Mouse (Mus musculus): ENCODE data around the gene H2-Q2.
"Not testable (repeated sequence)": the region's sequence is repeated elsewhere in the genome, so short reads cannot be mapped to it uniquely, and the experiment has no call there.

Gene H2-Q2

DNA sequence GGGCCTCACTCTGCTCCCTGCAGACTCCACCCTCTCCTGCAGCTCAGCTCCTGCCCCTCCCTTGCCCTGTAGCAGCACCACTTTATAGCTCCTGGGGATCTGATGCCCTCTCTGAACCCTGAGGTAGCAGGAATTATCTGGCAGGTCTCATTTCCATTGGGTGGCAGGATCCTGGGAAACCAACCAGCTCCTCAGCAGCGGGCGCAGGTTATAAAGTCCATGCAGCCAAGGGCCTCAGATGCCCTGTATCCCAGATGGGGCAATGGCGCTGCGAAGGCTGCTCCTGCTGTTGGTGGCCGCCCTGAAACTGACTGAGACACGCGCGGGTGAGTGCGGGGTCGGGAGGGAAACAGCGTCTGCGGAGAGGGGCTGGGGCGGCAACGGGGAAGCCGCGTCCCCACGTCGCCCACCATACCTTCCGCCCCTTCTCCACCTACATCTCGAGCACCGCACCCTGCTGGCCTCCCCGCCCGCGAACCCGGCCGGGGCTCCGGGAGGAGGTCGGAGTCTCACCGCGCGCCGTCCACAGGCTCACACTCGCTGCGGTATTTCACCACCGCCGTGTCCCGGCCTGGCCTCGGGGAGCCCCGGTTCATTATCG is at the start of gene H2-Q2:
Gene H2-Q2, plus strand, starts transcription at position 172 of the 601 bp plus-strand sequence.
- no peak for DNase-seq

DNA sequence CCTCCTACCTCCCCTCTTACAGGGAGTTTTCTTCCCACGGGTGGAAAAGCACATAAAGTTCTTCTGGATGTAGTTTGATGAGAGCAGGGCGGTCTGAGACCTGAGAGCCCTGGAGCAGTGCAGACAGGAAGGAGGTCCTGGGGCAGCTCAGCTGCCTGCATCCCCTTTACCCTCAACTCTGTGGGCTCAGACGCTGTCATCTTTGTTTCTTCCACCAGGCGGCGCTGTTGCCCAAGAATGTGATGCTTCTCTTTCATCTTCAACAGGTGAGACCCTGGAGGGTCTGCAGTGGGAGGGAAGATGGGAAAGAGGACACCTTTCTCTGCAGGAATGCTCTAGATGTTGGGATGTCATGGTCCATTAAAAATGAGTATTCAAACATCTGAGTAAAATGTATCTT is 46.2 kb upstream of the H2-Q2 start:
- DNase-seq = peak; percentile 23

- DNase-seq = not testable (repeated sequence)
Observed at GRCm38 (mm10) chr17:35300261-35300945, 41.6 kb upstream of the H2-Q2 start.

GRCm38 (mm10) chr17:35301645-35302258 is 40.3 kb upstream of the H2-Q2 start:
- DNase-seq = peak; percentile 85

DNA sequence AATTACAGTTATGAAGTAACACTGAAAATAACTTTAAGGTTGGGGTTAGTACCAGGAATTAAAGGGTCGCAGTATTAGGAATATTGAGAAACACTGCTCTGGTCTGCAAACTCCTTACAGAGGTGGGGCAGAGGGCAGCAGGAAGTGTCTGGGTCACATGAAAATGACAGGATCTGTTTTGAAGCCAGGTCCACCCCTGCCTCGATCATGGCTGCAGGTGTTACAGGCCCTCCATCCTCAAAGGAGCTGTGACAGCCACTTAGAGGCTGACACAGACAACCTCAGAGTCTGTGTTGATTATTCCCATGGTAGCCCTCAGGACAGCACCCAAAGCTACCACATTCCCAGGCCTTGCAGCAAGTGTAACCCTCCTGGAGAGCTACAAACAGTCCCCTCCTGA is 38.8 kb upstream of the H2-Q2 start:
- DNase-seq = no peak

GRCm38 (mm10) chr17:35303756-35304350 is 38.2 kb upstream of the H2-Q2 start:
- DNase-seq = no peak

DNA sequence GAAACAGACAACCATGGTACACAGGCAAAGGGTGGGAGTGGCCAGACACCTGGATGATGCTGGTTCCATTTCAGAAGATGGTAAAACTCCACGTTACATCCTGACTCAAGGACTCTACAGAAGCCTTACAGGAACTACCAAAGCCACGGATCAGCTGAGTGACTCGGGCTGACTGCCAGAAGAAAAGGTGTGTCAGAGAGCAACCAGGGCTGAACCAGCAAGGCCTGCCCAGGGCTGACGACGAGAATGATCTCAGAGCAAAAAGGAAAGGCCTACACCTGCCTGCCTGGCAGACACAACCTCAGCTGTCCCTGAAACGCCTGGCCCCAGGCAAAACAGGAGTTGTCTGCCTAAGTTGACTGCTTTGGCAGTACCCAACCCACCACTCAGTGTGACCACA is 37.6 kb upstream of the H2-Q2 start:
- DNase-seq = no peak

- not testable (repeated sequence) for DNase-seq
Observed at GRCm38 (mm10) chr17:35304921-35305320, 37.1 kb upstream of the H2-Q2 start.

DNA sequence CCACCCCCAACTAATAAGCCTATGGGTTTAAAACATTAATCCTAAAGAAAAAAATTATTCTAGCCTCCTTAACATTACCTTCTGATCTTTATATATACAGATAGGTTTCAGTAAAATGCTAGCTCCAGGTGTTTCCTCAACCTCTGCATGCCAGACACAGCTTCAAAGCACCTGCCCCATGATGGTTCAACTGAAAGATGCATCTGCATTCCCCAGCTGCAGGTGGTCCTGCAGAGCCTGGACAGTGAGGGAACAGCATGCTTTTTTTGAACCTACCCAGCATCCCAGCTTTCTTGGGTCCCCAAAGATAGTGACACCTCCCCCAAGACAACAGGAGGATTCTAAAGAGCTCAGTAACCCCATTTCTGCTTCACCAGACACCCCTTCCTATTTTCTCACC is 23.4 kb upstream of the H2-Q2 start:
- no peak for DNase-seq

DNA sequence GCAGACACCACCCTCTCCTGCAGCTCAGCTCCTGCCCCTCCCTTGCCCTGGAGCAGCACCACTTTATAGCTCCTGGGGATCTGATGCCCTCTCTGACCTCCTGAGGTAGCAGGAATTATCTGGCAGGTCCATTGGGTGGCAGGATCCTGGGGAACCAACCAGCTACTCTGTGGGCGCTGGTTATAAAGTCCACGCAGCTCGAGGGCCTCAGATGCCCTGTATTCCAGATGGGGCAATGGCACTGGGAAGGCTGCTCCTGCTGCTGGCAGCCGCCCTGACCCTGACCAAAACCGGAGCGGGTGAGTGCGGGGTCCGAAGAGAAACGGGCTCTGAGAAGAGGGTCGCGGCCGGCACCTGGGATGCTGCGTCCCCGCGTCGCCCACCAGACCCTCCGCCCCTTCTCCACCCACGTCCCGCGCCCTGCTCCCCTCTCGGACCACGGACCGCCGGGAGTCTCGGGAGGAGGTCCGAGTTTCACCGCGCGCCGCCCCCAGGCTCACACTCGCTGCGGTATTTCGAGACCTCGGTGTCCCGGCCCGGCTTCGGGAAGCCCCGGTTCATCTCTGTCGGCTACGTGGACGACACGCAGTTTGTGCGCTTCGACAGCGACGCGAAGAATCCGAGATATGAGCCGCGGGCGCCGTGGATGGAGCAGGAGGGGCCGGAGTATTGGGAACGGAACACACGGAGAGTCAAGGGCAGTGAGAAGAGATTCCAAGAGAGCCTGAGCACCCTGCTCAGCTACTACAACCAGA is 21.5 kb upstream of the H2-Q2 start, which contains the start of gene H2-Q1:
Gene H2-Q1, plus strand, starts transcription at position 79 of the 755 bp plus-strand sequence.
- no peak for DNase-seq

DNA sequence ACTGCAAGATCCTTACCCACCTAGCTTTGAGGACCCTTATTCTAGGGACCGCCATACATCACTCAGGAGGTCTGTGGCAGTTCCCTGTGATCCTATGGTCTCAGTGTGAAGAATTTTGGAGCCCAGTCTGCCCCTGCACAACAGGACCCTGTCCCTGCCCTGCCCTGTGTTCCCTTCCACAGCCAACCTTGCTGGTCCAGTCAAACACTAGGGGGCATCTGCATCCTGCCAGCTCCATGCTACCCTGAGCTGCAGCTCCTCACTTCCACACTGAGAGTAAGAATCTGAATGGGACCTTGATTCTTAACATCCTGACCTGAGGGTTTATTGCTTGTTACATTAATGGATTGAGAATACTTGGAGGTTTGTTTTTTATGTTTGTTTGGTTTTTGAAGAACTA is 16.9 kb upstream of the H2-Q2 start:
- DNase-seq = not testable (repeated sequence)

DNA sequence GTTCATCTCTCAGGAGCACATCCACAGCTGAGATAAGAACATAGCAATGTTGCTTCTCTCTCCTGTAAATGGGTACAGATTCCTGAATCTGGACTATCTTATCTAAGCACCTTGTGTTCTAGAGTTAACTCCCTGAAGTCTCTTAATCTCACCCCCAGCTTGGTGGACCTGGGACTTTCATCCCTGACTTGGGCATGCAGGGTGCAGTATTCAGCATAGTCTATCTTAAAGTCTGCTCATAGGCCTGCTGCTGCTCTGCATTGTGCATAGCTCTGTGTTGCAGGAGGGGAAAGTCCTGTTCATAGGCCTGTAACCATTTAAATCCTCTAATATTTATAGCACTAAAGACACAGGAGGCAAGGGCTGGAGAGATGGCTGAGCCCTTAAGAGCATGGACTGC is 16.0 kb upstream of the H2-Q2 start:
- not testable (repeated sequence) for DNase-seq

GRCm38 (mm10) chr17:35329714-35330113 is 12.3 kb upstream of the H2-Q2 start:
- not testable (repeated sequence) for DNase-seq

DNA sequence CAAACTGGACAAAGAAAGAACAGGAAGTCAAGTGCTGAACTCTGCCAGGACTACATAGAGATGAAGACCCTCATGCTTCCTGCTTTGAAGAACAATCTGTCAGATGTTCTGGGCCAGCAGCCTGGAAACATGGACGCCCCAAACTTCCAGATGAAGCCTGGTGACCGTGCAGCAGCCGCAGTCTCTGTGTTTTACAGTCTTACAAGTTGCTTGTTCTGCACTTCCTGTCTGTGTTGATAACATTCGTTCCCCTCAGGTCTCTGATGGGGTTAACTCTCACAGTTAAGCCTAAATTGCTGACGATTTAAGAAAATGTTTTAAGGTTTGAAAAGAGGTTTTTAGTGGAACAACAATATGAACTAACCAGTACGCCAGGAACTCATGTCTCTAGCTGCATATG is 10.5 kb upstream of the H2-Q2 start:
- DNase-seq = not testable (repeated sequence)

GRCm38 (mm10) chr17:35342711-35343476 is 852 bp downstream of the H2-Q2 start:
- DNase-seq = no peak

GRCm38 (mm10) chr17:35347659-35348058 is 5.6 kb downstream of the H2-Q2 start:
- not testable (repeated sequence) for DNase-seq

DNA sequence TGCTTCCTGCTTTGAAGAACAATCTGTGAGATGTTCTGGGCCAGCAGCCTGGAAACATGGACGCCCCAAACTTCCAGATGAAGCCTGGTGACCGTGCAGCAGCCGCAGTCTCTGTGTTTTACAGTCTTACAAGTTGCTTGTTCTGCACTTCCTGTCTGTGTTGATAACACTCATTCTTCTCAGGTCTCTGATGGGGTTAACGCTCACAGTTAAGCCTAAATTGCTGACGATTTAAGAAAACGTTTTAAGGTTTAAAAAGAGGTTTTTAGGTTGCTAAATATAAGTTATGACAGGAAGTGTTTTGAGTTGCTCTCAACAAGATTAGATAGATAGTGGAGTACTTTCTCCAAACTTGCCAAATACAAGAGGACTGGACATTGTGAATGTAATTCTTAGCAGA is 11.2 kb downstream of the H2-Q2 start:
- not testable (repeated sequence) for DNase-seq

DNA sequence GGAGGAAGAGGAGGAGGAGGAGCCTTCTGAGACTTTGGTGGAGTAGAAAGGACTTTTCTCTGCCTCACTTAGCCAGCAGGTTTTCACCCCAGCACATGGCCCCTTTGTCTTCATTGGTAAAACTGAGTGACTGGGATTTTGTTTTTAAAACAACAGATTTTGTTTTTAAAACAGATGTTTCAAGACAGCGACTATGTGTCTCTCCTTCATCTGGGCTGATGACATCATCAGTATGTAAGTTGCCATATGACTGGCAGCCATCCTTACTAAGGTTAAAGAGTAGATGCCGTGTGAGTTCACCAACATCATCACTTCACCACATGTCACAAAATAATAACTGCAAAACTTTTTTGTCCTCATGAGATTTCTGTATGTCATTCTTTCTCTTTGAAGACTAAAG is 12.0 kb downstream of the H2-Q2 start:
- no peak for DNase-seq

DNA sequence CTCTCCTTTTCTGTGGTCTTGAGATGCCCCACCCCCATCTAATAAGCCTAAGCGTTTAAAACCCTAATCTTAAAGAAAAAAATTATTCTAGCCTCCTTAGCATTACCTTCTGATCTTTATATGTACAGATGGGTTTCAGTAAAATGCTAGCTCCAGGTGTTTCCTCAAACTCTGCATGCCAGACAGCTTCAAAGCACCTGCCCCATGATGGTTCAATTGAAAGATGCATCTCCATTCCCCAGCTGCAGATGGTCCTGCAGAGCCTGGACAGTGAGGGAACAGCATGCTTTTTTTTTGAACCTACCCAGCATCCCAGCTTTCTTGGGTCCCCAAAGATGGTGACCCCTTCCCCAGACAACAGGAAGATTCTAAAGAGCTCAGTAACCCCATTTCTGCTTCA is 15.0 kb downstream of the H2-Q2 start:
- no peak for DNase-seq

DNA sequence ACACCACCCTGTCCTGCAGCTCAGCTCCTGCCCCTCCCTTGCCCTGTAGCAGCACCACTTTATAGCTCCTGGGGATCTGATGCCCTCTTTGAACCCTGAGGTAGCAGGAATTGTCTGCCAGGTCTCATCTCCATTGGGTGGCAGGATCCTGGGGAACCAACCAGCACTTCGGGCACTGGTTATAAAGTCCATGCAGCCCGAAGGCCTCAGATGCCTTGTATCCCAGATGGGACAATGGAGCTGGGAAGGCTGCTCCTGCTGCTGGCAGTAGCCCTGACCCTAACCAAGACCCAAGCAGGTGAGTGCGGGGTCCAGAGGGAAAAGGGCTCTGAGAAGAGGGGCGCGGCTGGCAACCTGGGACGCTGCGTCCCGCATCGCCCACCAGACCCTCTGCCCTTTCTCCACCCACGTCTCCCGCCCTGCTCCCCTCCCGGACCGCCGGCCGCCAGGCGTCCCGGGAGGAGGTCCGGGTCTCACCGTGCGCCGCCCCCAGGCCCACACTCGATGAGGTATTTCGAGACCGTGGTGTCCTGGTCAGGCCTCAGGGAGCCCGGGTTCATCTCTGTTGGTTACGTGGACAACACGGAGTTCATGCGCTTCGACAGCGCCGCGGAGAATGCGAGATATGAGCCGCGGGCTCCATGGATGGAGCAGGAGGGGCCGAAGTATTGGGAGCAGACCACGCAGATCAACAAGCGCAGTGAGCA is 16.9 kb downstream of the H2-Q2 start:
- DNase-seq = no peak

DNA sequence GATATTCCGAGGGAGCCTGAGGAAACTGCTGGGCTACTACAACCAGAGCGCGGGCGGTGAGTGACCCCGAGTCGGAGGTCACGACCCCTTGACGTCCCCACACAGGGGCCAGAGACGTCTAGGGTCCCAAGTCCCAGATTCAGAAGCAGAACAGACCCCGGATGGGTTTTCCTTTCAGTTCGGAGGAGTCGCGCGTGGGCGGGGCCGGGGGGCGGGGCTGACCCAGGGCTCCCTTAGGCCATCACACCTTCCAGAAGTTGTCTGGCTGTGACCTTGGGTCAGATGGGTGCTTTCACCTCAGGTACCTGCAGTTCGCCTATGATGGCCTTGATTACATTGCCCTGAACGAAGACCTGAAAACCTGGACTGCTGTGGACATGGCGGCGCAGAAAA is 17.4 kb downstream of the H2-Q2 start:
- no peak for DNase-seq

DNA sequence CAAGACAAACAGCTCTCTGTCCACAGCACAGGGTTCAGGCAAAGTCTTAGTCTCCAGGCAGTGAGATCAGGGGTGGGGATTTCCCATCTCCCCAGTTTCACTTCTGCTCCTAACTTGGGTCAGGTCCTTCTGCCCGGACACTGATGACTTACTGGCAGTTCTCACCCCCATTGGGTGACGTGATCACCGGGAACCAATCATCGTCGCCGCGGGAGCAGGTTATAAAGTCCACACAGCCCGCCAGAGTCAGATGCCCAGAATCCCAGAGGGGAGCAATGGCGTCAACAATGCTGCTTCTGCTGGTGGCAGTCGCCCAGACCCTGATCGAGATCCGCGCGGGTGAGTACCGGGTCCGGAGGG is 37.3 kb downstream of the H2-Q2 start, which contains the start of gene H2-Q4:
Gene H2-Q4, plus strand, starts transcription at position 249 of the 360 bp plus-strand sequence.
- peak; percentile 37 for DNase-seq

All from cerebellum, adult 8-10 months (tissue).